Mouse (Mus musculus) gastrocnemius, postnatal 14 days (tissue): ENCODE measurements around the gene Rbm12b1. TPM values are rescaled to one million over a fixed set of nuclear protein-coding genes. Genes with fewer than 3 reads are reported as not detected.
A peak's percentile ranks its signal among the peaks of the same experiment; 100 is the strongest.
"Not testable (repeated sequence)": the region's sequence is repeated elsewhere in the genome, so short reads cannot be mapped to it uniquely, and the experiment has no call there.

Experiments used
- DNase-seq: peaks from one replicate; pipeline ENCODE4 v3.0.0; 2021; ENCODE audit warnings: mixed read lengths
- intact Hi-C: fragments of 180-260 bp; cut with DNase I; formaldehyde crosslinking; loops from one replicate; pipeline ENCODE4 v1.15.1; 2025; ENCODE audit warnings: low total_unique reads
- long read RNA-seq, 2 experiments: library from polyadenylated mRNA; stranded (forward); transcript quantifications; one replicate each; pipeline ENCODE4 v2.0.0; 2021
- total RNA-seq, 2 experiments: library from RNA; stranded (reverse); gene quantifications; 2 replicates each; pipeline ENCODE4 v1.2.3; 2021

Gene Rbm12b1
- 1 to 10 TPM; 2.3 to 2.4 TPM for total RNA-seq
- long read RNA-seq, experiment 1: 0 reads
- long read RNA-seq, experiment 2, partial matches to known transcripts: 0 of 1 reads
- long read RNA-seq, experiment 2, other reads (novel, unspliced or antisense): 1 of 1 reads

DNA sequence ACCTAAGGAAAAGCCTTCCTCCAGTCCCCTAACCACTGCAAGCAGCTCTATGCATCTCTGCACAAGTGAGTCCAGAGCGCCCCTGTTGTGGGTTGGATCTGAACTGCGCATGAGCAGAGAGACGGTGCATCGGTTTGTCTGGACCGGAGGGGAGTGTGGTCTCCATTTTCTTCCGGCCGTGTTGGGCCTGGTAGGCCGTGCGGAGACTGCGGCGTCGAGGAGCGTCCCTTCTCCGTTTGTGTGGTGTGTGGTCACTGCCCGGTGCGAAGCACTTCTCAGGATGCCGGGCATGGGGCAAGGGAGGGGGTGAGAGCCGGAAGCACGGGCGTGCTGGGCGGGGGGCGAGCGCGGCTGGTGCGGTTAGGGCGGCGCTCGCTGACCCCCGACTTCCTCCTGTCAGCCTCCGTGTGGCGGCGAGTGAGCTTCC lies at the start of gene Rbm12b1:
Gene Rbm12b1 (plus strand): TSS at position 124 of the 427 bp plus-strand sequence.
- peak; percentile 76 for DNase-seq
- intact Hi-C loops: not testable (repeated sequence)

DNA sequence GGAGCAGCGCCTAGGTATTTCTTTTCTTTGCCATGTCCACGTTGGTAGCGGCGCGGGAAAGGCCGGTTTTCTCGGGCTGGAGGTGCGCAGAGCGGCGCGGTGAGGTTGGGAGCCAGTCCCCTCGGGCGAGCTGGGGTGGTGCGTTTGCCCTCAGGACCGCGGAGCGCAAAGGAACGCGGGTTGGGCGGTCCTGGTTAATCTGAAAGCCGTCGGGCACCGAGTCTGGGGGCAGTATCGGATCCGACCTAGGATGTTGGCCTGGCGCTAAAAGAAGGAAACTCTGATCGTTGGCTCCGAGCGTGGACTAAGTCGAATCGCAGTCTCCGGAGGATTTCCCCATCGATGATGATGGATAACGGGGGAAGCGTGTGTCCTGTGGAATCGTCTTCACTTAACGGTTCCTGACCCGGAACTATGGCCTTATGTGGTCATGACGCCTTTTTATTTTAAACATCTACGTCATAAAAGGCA lies 563 bp downstream of the Rbm12b1 start:
- DNase-seq, intact Hi-C loops: not testable (repeated sequence)

DNA sequence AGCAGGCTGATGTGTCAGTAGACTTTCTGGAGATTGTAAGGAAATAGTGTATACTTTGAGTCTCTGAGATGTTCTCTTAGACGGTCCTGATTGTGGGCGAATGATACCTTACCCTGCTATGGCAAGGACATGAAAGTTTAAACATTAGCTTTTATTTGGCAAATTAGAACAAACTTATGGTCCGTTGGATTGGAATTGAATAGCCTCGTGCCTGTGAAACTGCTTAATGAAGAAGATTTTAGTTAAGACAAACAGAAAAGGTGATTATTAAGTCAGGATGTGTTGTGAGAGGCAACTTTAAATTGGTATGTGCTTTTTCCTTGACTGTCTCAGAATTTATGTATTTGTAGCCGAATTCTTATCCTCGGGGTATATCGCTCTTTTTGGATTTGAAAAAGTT lies 1.5 kb downstream of the Rbm12b1 start:
- intact Hi-C loops, DNase-seq: not testable (repeated sequence)

DNA sequence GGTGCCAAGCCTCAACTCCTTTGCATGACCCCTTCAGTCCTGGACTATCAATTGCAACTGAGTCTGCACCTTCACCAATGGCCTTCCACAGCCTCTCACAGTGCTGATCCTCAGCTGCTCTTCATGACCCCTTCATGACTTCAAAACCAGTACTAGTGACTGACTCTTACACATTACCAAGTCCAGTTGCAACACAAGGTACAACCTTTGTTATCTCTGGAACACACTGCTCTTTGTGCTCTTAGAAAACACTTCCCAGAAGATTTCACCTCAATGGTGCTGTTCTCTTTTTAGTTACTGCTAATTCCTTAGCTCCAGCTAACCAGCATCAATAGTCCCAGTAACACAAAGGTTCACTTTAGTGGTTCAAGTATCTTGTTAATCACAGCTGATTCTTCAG lies 7.6 kb downstream of the Rbm12b1 start:
- intact Hi-C loops: no loop called here
- no peak for DNase-seq

DNA sequence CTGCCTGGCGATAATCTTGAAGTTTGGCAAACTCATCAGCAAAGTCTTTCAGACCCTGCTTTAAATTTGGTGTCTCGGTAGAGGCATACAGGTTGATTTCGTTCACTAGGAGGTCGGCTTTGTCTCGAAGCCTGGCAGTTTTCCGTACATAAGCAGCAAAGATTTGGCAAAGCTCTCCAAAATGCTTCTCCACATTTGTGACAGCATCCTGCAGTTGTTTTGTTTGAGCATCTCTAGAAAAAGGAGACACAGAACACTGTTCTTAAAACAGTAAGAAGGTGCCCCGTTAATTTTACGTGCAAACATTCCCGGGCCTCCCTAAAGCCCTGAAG lies 30.9 kb downstream of the Rbm12b1 start:
- DNase-seq: no peak
- intact Hi-C loops: no loop called here

DNA sequence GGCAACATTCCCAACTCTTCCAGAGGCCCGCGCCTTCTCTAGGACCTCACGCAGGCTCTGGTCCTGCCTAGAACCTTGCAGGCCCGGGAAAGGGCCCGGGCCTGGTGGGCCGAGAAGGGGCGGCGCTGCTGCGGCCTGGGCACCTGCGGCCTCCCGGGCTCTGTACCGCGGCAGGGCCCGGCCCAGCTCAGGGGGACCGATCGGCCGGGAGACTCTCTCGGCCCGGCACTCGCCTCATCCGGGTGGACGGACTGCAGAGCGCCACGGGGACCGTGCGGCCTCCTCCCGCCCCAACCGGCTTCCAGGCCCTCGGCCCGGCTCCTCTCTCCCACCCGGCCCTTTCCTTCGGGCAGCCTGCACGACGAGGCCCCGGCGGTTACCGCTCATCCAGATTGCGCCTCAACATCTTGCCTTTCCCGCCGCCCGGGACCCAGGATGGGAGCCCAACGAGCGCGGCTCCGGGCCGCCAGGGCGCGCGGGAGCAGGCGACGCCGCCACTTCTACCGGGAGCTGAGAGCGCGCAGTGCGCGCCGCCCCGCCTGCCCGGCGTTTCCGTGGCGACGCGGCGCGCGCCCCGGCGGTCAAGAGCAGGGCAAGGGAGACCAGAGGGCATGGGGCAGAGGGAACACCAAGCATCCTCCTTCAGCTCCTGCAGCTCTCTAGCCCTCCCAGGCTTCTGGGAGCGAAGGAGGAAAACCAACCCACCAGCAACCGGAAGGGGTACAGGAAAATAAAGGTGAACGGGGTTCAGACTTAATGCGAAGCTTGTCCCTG lies 31.4 kb downstream of the Rbm12b1 start, which contains the start of gene Fam92a:
Gene Fam92a (minus strand): TSS at position 698 of the 774 bp plus-strand sequence.
- intact Hi-C loops: no loop called here
- DNase-seq: peak; percentile 65

DNA sequence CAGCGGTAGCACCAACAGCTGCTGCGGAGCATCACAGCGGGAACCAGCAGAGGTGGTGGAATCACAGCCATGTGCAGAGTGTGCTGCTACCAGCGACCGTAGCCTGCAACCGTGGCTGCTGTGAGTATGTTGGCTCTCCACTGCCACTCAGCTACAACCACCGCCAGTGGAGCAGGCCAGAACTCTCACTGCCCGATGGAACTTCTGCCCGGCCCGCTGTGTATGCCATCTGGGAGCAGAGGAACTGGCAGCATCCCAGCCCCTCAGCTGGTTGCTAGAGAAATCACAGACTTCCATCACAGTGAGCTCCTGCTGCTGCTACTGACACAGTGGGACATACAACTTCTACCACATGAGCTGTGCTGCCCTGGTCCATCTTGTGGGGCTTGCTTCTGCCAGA lies 38.9 kb downstream of the Rbm12b1 start:
- intact Hi-C loops: no loop called here
- peak; percentile 59 for DNase-seq

Other genes with a start within 250 kb of the Rbm12b1 start
- not detected for gene Gm10604, start 159.0 kb upstream of the Rbm12b1 start, total RNA-seq
- gene Rbm12b2, start 50.8 kb upstream of the Rbm12b1 start, total RNA-seq: 1 to 10 TPM; 3.8 to 4.3 TPM
- 10 to 100 TPM; 10.9 to 14.0 TPM for gene Fam92a, start 31.8 kb downstream of the Rbm12b1 start, total RNA-seq